Mouse (Mus musculus): ENCODE measurements at regions not wholly inside any gene's neighbourhood (a gene's known extent, or its start where the extent isn't known, plus 50 kb on each side); places are given as distances from the start of the nearest gene placed in this dataset.
A peak's percentile ranks its signal among the peaks of the same experiment; 100 is the strongest.

DNA sequence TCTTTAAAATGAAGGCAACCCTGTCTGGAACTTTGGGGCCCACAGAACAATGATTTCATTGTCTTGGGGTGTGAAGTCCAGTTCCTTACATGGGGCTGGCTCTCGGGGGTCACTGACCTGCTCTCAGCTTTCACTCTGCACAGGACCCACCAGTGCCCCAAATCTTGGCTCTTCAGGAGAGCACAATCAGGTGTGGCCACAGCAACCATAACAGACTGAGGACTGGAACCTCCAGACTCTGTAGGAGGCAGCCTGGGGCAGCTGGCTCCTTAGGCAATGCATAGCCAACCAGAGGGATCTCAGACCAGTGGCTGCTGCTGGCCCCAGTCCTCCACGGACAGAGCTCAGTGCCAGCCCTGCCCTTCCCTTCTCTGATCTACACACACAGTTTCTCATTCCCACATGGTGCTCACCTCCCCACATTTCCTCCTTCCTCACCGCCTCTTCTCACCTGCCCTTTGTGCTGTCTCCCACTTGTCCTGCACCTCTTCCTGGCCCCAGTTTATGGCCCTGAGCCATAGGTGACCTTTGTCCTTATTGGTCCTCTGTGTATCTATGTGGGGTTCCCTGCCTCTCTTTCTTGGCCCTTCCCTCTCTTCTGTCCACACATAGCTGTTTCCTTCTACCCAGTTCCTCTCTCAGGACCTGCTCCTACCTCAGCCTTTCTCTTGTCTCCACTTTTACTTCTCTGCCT, 151.9 kb upstream of the Zmiz1 start:
- DNase-seq: no peak

DNA sequence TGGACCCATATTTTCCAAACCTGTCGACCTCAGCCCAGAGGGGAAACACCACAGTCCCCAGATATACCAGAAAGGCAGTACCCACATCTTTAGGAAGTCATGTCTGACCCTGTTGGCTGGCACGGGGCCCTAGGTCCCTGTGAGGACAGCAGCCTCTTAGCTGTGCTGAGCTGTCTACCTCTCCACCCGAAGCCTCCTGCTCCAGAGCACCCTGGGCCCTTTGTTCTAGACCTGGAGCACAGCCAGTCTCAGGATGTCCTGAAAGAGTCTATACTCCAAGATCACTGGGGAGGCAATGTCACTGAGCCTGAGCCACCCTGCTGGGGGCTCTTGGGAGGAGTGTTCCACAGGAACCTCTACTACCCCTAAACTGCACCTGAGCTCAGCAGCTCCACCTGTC, 150.9 kb upstream of the Zmiz1 start:
- no peak for DNase-seq

GRCm38 (mm10) chr14:25310671-25311151, 148.3 kb upstream of the Zmiz1 start:
- no peak for DNase-seq

- no peak for DNase-seq
Measured at GRCm38 (mm10) chr14:25311475-25311874, 147.5 kb upstream of the Zmiz1 start.

- no peak for DNase-seq
Measured at GRCm38 (mm10) chr14:25312135-25312534, 146.8 kb upstream of the Zmiz1 start.

DNA sequence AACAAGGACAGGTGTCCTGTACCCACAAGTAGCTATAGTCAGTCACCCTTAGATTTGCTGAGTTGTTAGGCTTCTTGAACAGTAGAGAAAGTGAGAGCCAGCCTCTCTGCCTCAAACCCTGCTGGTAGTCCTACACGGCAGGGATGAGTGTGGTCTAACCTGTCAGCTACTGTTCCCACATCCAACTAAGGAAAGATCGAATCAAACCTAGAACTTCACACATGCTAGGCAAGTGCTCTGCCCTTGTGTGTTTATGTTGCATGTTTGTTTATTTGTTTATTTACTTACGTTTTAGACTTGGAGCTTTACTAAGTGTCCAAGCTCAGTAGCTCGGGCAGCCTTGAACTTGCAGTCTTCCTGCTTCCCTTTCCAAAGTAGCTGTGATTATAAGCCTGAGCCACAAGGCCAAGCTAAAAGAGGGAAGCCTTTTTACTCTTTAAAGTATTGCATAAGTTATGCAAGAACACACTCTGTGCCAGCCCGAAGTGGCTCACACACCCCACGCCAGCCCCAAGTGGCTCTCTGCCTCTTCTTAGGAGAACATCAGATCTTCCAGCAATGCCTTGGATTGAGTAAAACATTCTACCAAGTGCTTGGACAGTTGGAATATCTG, 146.1 kb upstream of the Zmiz1 start:
- DNase-seq: no peak

GRCm38 (mm10) chr14:25313693-25314240, 145.2 kb upstream of the Zmiz1 start:
- DNase-seq: no peak

GRCm38 (mm10) chr14:25316491-25316890, 142.5 kb upstream of the Zmiz1 start:
- no peak for DNase-seq

DNA sequence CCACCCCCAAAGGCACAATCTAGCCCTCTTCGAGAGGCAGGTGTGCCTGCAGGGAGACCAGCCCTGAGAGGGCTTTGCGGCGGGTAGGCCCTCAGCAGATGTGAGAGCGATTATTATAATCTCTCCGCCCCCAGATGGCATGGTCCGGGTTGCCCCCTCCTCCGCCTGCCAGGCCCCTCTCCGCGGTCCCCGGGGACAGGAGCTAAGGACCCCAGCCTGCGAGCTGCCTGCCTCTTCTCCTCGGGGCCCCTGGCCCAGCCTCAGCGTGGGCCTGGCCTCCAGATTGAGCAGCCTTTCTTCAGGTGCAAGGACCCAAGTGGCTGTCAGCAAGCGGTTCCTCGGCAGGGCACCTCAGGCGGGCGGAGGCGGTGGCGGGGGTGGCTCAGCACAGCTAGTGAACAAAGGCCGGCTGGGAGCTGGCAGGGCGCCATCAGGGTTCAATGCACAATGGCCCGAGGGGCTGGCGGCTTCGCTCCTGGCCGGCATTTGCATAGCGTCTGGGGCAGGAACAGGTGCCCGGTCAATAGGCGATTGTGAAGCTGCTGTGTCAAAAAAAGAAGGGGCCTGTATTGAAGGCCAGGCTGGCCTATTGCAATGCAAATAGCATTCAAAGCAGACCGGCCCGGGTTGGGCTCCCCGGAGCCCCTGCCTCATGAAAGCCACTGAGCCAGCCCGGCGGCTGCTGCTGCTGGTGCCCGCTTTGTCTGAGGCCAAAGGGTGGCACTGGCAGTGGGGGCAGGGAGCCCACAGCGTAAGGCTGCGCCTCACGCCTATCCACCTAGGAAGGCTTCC, 141.1 kb upstream of the Zmiz1 start:
- peak; percentile 52 to 64 for DNase-seq

DNA sequence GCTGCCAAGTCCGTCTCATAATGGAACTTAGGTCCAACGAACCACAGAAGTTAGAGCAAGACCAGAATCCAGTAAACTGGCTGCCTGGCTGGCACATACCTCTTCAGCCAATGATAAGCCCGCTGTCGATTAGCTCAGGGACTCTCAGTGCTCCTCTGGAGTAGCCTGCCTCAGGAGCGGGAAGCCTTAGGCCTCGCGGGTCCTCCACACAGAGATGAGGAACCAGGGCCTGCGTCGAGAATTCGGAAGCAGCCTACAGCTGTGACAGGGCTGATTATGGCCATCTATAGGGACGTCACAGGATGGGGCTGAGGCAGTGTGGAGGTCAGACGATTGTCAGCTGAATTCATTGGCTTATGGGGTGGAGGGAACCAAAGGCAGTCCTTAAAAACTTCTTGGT, 140.1 kb upstream of the Zmiz1 start:
- DNase-seq: no peak

DNA sequence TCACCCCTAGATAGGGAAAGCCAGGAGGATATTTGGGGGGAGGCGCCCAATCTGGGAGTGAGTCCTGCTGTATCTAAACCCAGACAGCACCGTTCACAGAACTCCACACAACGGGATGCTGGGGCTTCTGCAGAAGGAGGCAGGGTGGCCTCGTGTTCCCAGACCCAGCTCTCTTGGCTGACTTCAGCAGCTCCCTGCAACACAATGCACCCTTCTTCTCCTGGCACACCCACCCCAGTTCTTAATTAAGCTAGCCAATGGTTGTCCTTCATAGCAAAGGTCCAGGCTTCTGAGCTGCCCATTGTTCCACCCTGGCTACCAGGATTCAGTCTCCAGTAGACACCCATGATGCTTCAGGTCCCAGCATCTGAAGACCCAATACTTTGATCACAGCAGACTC, 138.8 kb upstream of the Zmiz1 start:
- DNase-seq: no peak

DNA sequence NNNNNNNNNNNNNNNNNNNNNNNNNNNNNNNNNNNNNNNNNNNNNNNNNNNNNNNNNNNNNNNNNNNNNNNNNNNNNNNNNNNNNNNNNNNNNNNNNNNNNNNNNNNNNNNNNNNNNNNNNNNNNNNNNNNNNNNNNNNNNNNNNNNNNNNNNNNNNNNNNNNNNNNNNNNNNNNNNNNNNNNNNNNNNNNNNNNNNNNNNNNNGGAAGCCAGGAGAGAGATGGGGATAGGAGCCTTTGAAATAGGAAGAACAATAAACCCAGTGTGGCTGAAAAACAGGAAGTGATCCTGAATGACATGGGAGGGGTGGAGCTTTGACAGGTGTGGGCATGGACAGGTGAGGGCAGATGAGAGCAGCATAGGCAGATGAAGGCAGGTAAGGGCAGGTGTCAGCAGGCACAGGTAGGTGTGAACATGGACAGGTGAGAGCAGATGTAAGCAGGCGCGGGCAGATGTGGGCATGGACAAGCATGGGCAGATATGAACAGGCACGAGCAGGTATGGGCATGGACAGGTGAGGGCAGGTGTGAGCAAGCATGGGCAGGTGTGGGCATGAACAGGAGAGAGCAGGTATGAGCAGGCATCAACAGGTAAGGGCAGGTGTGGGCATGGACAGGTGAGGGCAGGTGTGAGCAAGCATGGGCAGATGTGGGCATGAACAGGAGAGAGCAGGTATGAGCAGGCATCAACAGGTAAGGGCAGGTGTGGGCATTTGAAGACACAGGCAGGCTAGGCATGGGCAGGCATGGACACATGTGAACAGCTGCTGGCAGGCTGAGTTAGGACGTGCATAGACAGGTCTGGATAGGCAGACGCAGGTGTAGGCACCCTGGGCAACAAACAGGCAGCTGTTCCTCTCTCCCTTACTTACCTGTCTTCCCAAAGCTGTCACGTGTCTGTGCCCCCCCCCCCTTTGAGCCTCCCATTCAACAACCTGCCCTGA, 135.2 kb upstream of the Zmiz1 start:
- no peak for DNase-seq

- DNase-seq: no peak
Measured at GRCm38 (mm10) chr14:25325887-25326286, 133.1 kb upstream of the Zmiz1 start.

GRCm38 (mm10) chr14:25328230-25328629, 130.8 kb upstream of the Zmiz1 start:
- no peak for DNase-seq

DNA sequence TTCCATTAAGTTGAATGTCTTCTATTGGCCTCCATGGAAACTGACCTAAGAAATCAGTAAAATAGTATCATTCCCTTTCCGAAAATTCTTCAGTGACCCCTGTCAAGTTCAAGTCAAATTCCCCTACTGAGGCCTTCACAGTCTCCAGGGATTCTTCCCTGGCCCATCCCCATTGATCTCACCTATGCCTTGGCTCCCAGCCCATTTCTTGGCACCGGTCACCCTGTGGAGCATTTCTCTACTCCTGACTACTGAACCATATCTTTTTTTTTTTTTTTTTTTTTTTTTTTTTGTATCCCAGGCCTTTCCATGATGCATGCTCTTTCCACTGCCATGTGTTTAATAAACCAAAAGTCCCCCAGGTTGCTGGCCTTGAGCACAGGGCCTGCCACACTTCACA, 124.8 kb upstream of the Zmiz1 start:
- no peak for DNase-seq

- no peak for DNase-seq
Measured at GRCm38 (mm10) chr14:25336875-25337274, 122.1 kb upstream of the Zmiz1 start.

DNA sequence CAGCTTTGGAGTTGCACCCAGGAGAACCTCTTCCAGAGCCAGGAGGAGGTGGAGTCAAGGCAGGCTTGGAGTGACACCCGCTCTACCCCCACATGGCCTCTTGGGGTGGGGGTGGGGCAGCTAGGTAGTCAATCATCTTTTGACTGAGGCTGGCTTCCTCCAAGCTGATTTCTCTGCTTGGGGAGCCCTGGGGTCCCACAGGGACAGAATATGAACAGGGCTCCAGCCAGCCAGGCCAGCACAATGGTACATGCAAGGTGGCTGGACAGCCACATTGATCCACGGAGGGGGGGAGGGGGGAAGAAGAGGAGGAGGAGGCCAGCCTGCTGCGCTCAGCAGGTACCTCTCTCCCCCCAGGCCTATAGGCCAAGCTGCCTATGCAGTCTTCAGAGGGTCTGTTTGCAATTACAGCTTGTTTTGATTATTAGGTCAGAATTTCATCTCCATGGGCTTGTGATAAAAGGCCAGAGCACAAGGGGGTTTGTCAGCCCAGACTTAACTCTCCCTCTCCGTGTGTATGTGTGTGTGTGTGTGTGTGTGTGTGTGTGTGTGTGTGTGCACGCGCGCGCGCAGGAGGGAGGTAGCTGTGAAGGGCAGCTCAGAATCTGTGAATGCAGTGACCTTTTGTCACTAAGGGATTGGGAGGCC, 120.5 kb upstream of the Zmiz1 start:
- no peak for DNase-seq

- DNase-seq: no peak
Measured at GRCm38 (mm10) chr14:25340845-25341244, 118.1 kb upstream of the Zmiz1 start.

DNA sequence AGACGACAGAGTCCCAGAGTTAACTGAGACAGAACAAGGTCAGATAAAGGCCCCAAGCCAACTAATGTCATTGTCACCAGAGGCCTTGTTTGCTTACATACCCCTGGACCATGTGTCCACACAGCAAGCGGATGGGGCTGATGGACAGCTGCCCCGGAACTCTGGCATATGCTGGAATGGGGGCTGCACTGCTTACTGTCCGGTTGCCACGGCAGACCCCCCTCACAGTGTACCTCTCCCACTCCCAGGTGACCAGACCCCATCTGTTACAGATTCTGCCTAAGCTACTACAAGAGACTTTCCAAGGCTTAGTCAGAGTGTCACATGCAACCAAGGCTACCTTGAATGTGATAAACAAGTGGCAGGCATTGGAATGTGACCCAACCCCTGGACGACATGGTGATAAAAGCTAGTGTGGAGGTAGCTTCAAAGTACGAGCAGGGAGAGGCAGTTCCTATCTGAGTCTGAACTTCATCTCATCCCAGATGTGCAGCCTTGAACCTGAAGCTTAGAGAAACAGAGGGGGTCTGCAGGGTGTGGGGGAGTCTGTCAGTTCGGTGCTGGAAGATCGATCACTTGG, 117.0 kb upstream of the Zmiz1 start:
- no peak for DNase-seq

DNA sequence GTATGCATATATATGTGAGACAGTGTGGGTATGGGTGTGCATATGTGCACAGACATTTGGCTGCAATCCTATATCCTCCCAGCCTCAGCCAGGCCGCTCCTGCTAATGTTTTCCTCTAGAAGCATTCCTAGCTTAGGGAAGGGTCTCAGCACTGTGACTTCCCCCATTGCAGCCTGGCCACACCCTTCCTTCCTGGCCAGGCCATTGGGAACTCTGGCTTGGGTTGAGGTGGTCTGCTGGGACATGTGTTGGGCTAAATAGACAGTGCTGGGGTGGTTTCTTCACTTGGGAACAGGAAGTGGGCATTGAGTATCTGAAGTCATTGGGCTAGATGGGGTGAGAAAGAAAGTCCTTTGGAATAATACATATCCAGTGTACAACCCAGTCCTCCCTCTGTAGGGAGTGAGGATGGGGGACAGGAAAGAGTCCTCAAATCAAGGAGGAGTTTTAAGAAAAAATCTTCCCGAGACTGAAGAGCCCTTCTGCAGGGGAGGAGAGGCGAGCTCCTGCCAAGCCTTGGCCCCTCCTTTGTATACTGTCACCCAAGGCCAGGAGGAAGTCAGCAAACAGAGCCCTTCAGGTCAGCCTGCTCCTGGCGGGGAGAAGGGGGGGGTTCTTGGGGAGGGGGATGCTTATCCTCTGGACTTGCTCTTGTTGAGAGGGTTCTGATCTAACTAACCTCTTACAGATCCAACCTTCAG, 116.0 kb upstream of the Zmiz1 start:
- DNase-seq: no peak

GRCm38 (mm10) chr14:25345995-25346394, 113.0 kb upstream of the Zmiz1 start:
- no peak for DNase-seq

All from thymus, adult 18-20 months (tissue).